Mouse (Mus musculus) regulatory T cell (primary cell): ENCODE measurements around the gene Jup.

ENCODE experiments used
- in situ Hi-C: fragments of 300-600 bp; cut with MboI, MseI; formaldehyde crosslinking; loops from one replicate; pipeline ENCODE4 v1.15.1; 2025; ENCODE audit warnings: high pct_unique_total_duplicates

The Jup gene

GRCm38 (mm10) chr11:100397600-100398389, at the start of gene Jup:
Gene Jup (minus strand): TSS chr11:100397763.
- in situ Hi-C loops: no loop called here

- in situ Hi-C loops: no loop called here
Observed at GRCm38 (mm10) chr11:100442625-100443024, 45.1 kb upstream of the Jup start.

GRCm38 (mm10) chr11:100441797-100442196, 44.2 kb upstream of the Jup start, which contains the start of the genes Nt5c3b and Klhl10:
Gene Nt5c3b (minus strand): TSS chr11:100441808.
Gene Klhl10 (plus strand): TSS chr11:100441917.
- in situ Hi-C loops: no loop called here

- in situ Hi-C loops: no loop called here
Observed at GRCm38 (mm10) chr11:100440691-100441522, 43.3 kb upstream of the Jup start.

- in situ Hi-C loops: no loop called here
Observed at GRCm38 (mm10) chr11:100437901-100438300, 40.3 kb upstream of the Jup start.

- in situ Hi-C loops: no loop called here
Observed at GRCm38 (mm10) chr11:100435678-100436246, 38.2 kb upstream of the Jup start.

GRCm38 (mm10) chr11:100432002-100432401, 34.4 kb upstream of the Jup start:
- in situ Hi-C loops: no loop called here

GRCm38 (mm10) chr11:100430052-100430451, 32.5 kb upstream of the Jup start:
- in situ Hi-C loops: no loop called here

- in situ Hi-C loops: no loop called here
Observed at GRCm38 (mm10) chr11:100428612-100429199, 31.1 kb upstream of the Jup start.

GRCm38 (mm10) chr11:100426820-100427219, 29.3 kb upstream of the Jup start:
- in situ Hi-C loops: no loop called here

- in situ Hi-C loops: no loop called here
Observed at GRCm38 (mm10) chr11:100425851-100426250, 28.3 kb upstream of the Jup start.

GRCm38 (mm10) chr11:100423836-100424235, 26.3 kb upstream of the Jup start:
- in situ Hi-C loops: no loop called here

GRCm38 (mm10) chr11:100421537-100421936, 24.0 kb upstream of the Jup start:
- in situ Hi-C loops: no loop called here

GRCm38 (mm10) chr11:100414914-100415822, 17.6 kb upstream of the Jup start, which contains the start of gene Fkbp10:
Gene Fkbp10 (plus strand): TSS chr11:100415697.
- in situ Hi-C loops: no loop called here

GRCm38 (mm10) chr11:100414021-100414913, 16.7 kb upstream of the Jup start, which contains the start of gene P3h4:
Gene P3h4 (minus strand): TSS chr11:100414836.
- in situ Hi-C loops: no loop called here

- in situ Hi-C loops: no loop called here
Observed at GRCm38 (mm10) chr11:100413541-100413940, 16.0 kb upstream of the Jup start.

GRCm38 (mm10) chr11:100411736-100412135, 14.2 kb upstream of the Jup start:
- in situ Hi-C loops: no loop called here

GRCm38 (mm10) chr11:100409686-100410085, 12.1 kb upstream of the Jup start:
- in situ Hi-C loops: loop anchor here (5.0 kb wide), 1 partner anchor 42 kb away; no protein-coding TSS in a partner anchor

- in situ Hi-C loops: loop anchor here (5.0 kb wide), 1 partner anchor 42 kb away; no protein-coding TSS in a partner anchor
Observed at GRCm38 (mm10) chr11:100408835-100409462, 11.4 kb upstream of the Jup start.
